Mouse (Mus musculus): Measurements from ENCODE around the gene Tox3.

Gene Tox3

GRCm38 (mm10) chr8:90348178-90348925 is at the start of gene Tox3:
TSS of gene Tox3 (minus strand) at chr8:90348343.
- DNase-seq (ENCODE audit: low read depth in 2 of 2, low spot score in 2 of 2) = no peak

- DNase-seq (ENCODE audit: low read depth in 2 of 2, low spot score in 2 of 2) = no peak
Observed at GRCm38 (mm10) chr8:90392643-90393042, 44.5 kb upstream of the Tox3 start.

GRCm38 (mm10) chr8:90391483-90392074 is 43.4 kb upstream of the Tox3 start:
- DNase-seq (ENCODE audit: low read depth in 2 of 2, low spot score in 2 of 2) = no peak

GRCm38 (mm10) chr8:90390827-90391226 is 42.7 kb upstream of the Tox3 start:
- no peak for DNase-seq (ENCODE audit: low read depth in 2 of 2, low spot score in 2 of 2)

GRCm38 (mm10) chr8:90379064-90379463 is 30.9 kb upstream of the Tox3 start:
- no peak for DNase-seq (ENCODE audit: low read depth in 2 of 2, low spot score in 2 of 2)

GRCm38 (mm10) chr8:90378036-90378435 is 29.9 kb upstream of the Tox3 start:
- no peak for DNase-seq (ENCODE audit: low read depth in 2 of 2, low spot score in 2 of 2)

GRCm38 (mm10) chr8:90371611-90372222 is 23.6 kb upstream of the Tox3 start:
- DNase-seq (ENCODE audit: low read depth in 2 of 2, low spot score in 2 of 2) = no peak

GRCm38 (mm10) chr8:90369876-90370275 is 21.7 kb upstream of the Tox3 start:
- DNase-seq (ENCODE audit: low read depth in 2 of 2, low spot score in 2 of 2) = no peak

- DNase-seq (ENCODE audit: low read depth in 2 of 2, low spot score in 2 of 2) = peak in 1 of 2 experiments; percentile 16
Observed at GRCm38 (mm10) chr8:90356729-90357128, 8.6 kb upstream of the Tox3 start.

- DNase-seq (ENCODE audit: low read depth in 2 of 2, low spot score in 2 of 2) = no peak
Observed at GRCm38 (mm10) chr8:90354782-90355181, 6.6 kb upstream of the Tox3 start.

GRCm38 (mm10) chr8:90353960-90354540 is 5.9 kb upstream of the Tox3 start:
- DNase-seq (ENCODE audit: low read depth in 2 of 2, low spot score in 2 of 2) = no peak

GRCm38 (mm10) chr8:90353499-90353898 is 5.4 kb upstream of the Tox3 start:
- DNase-seq (ENCODE audit: low read depth in 2 of 2, low spot score in 2 of 2) = no peak

- no peak for DNase-seq (ENCODE audit: low read depth in 2 of 2, low spot score in 2 of 2)
Observed at GRCm38 (mm10) chr8:90352991-90353390, 4.8 kb upstream of the Tox3 start.

GRCm38 (mm10) chr8:90349709-90350562 is 1.8 kb upstream of the Tox3 start:
- DNase-seq (ENCODE audit: low read depth in 2 of 2, low spot score in 2 of 2) = no peak

- no peak for DNase-seq (ENCODE audit: low read depth in 2 of 2, low spot score in 2 of 2)
Observed at GRCm38 (mm10) chr8:90348926-90349683, 962 bp upstream of the Tox3 start.

GRCm38 (mm10) chr8:90347581-90348177 is 464 bp downstream of the Tox3 start:
- no peak for DNase-seq (ENCODE audit: low read depth in 2 of 2, low spot score in 2 of 2)

GRCm38 (mm10) chr8:90346880-90347535 is 1.1 kb downstream of the Tox3 start:
- DNase-seq (ENCODE audit: low read depth in 2 of 2, low spot score in 2 of 2) = no peak

GRCm38 (mm10) chr8:90346138-90346879 is 1.8 kb downstream of the Tox3 start:
- no peak for DNase-seq (ENCODE audit: low read depth in 2 of 2, low spot score in 2 of 2)
